Mouse (Mus musculus) testis, adult 2 months (tissue): ENCODE measurements around the gene Dgkg. TPM values are rescaled to one million over a fixed set of nuclear protein-coding genes. Genes with fewer than 3 reads are reported as not detected.

ENCODE experiments used
- H3K27ac ChIP-seq: fragments of 200-500 bp; 2 replicates; pipeline ENCODE4 v1.5.1; 2012; ENCODE audit warnings: low read depth, low read length; ENCODE audit not compliant: control insufficient read depth, insufficient read depth
- H3K27me3 ChIP-seq: fragments of 200-500 bp; 2 replicates; pipeline ENCODE4 v1.6.1; 2012; ENCODE audit warnings: mild to moderate bottlenecking, low read length, moderate library complexity; ENCODE audit not compliant: control insufficient read depth, insufficient read depth
- H3K36me3 ChIP-seq: fragments of 200-500 bp; 2 replicates; pipeline ENCODE4 v1.6.1; 2012; ENCODE audit warnings: mild to moderate bottlenecking, low read length; ENCODE audit not compliant: control insufficient read depth, insufficient read depth
- H3K4me1 ChIP-seq: fragments of 200-500 bp; 2 replicates; pipeline ENCODE4 v1.6.1; 2012; ENCODE audit warnings: low read length; ENCODE audit not compliant: control insufficient read depth, insufficient read depth
- H3K4me3 ChIP-seq: fragments of 200-500 bp; 2 replicates; pipeline ENCODE4 v1.5.1; 2012; ENCODE audit warnings: low read depth, mild to moderate bottlenecking, low read length, moderate library complexity, mixed read lengths; ENCODE audit not compliant: control insufficient read depth
- CTCF ChIP-seq: fragments of 200-500 bp; IDR thresholded peaks from 2 replicates; pipeline ENCODE4 v1.5.1; 2012; ENCODE audit warnings: low read depth, mild to moderate bottlenecking, inconsistent platforms, low read length, moderate library complexity; ENCODE audit not compliant: control insufficient read depth, insufficient read depth, insufficient replicate concordance
- POLR2A ChIP-seq: fragments of 200-500 bp; IDR thresholded peaks from 2 replicates; pipeline ENCODE4 v1.6.1; 2012; ENCODE audit warnings: low read depth, mild to moderate bottlenecking, inconsistent platforms, low read length, moderate library complexity; ENCODE audit not compliant: control insufficient read depth
- polyA plus RNA-seq: library from polyadenylated mRNA; depleted of rRNA; stranded (reverse); fragments of >200 nt; gene quantifications from 2 replicates; pipeline ENCODE4 v1.2.3, GENCODE M21; 2012; rRNA removed

Gene Dgkg
- 0.09 and 0.22 TPM in 2 replicates for polyA plus RNA-seq

DNA sequence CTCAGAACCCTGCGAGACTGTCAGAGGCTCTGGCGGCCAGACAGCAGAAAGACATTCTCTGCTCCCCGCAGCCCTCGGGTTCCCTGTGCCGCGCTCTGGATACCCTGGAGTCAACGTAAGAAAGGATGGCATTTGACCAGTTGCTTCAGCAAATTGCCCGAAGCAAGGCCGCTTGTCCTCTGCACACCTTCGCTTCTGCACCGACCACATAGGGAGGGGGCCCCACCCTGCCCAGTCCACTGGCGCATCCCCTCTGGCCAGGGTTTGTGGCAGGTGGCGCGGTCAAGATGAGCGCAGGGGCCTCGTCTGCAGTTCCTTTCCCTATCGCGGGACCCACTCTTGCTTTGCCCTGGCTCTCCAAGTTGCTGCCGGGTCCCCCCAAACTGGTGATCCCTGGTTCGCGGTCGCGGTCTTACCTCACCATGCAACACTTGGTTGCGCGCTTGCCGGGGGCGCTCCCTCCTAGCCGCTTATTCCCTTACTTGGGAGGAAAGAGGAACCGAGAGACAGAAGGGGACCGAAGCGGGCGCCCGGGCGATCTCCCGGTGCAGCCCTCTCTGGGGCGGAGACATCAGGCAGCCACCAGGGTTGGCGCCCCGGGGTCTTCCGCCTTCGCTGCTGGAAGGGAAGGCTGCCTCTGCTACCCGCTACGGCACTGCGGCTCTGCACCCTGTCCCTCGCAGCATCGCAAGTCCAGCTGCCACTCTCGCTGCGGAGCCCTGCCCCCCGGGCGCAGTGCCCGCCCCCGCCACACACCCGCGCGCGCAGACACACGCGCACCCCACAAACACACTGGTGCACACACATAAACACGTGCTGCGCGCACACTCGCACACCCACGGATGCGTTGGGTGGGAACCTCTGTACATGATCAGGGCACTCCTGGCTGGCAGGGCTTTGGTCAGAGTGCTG lies at the start of gene Dgkg:
Dgkg (minus strand) TSS at position 689 of the 912 bp plus-strand sequence.
- no peaks in the 10 kb centered on the region for H3K36me3 ChIP-seq
- TF ChIP-seq CTCF (no peak), POLR2A (no peak)
- no peaks in the 10 kb centered on the region for H3K27me3 ChIP-seq
- no peak within 1 kb of the TSS for H3K27ac ChIP-seq
- H3K4me3 ChIP-seq, result peak within 1 kb of the TSS; percentile 20; the same call in 1 of the 2 replicates
- H3K4me1 ChIP-seq, result peaks cover 2% of the 10 kb centered on the region

- no peaks in the 10 kb centered on the region for H3K27me3 ChIP-seq
- TF ChIP-seq POLR2A (no peak), CTCF (no peak)
- H3K36me3 ChIP-seq, result no peaks in the 10 kb centered on the region
- no peak overlapping the region for H3K27ac ChIP-seq
- H3K4me1 ChIP-seq, result no peaks in the 10 kb centered on the region; the same call in 1 of the 2 replicates
- H3K4me3 ChIP-seq, result no peak overlapping the region
These were observed 47.9 kb upstream of the Dgkg start for GRCm38 (mm10) chr16:22704946-22705345.

- Histone ChIP-seq H3K27me3 (no peaks in the 10 kb centered on the region), H3K36me3 (no peaks in the 10 kb centered on the region), H3K4me1 (no peaks in the 10 kb centered on the region; the same call in 1 of the 2 replicates), H3K4me3 (no peak overlapping the region), H3K27ac (no peak overlapping the region)
- TF ChIP-seq CTCF (no peak), POLR2A (no peak)
These were observed 47.1 kb upstream of the Dgkg start for GRCm38 (mm10) chr16:22704136-22704535.

- Histone ChIP-seq H3K4me3 (no peak overlapping the region), H3K4me1 (no peaks in the 10 kb centered on the region), H3K27me3 (no peaks in the 10 kb centered on the region), H3K36me3 (no peaks in the 10 kb centered on the region), H3K27ac (no peak overlapping the region)
- no peak for TF ChIP-seq CTCF
- TF ChIP-seq POLR2A, result no peak
These were observed 42.1 kb upstream of the Dgkg start for GRCm38 (mm10) chr16:22698846-22699760.

- Histone ChIP-seq H3K4me1 (no peaks in the 10 kb centered on the region), H3K4me3 (no peak overlapping the region), H3K27me3 (no peaks in the 10 kb centered on the region), H3K27ac (no peak overlapping the region), H3K36me3 (no peaks in the 10 kb centered on the region)
- TF ChIP-seq POLR2A, result no peak
These were observed 41.1 kb upstream of the Dgkg start for GRCm38 (mm10) chr16:22698101-22698500.

- Histone ChIP-seq H3K4me1 (peaks cover 6% of the 10 kb centered on the region), H3K36me3 (no peaks in the 10 kb centered on the region), H3K27ac (no peak overlapping the region), H3K27me3 (no peaks in the 10 kb centered on the region), H3K4me3 (no peak overlapping the region)
- TF ChIP-seq POLR2A (no peak), CTCF (no peak)
These were observed 32.6 kb upstream of the Dgkg start for GRCm38 (mm10) chr16:22689622-22690021.

GRCm38 (mm10) chr16:22687711-22688230 lies 30.8 kb upstream of the Dgkg start:
- peaks cover 6% of the 10 kb centered on the region for H3K4me1 ChIP-seq
- no peak overlapping the region for H3K4me3 ChIP-seq
- H3K27ac ChIP-seq, result no peak overlapping the region
- TF ChIP-seq CTCF, result no peak
- TF ChIP-seq POLR2A, result no peak
- no peaks in the 10 kb centered on the region for H3K27me3 ChIP-seq
- H3K36me3 ChIP-seq, result no peaks in the 10 kb centered on the region

GRCm38 (mm10) chr16:22683605-22684004 lies 26.6 kb upstream of the Dgkg start:
- Histone ChIP-seq H3K27me3 (no peaks in the 10 kb centered on the region), H3K36me3 (no peaks in the 10 kb centered on the region), H3K4me1 (peaks cover 6% of the 10 kb centered on the region), H3K4me3 (no peak overlapping the region), H3K27ac (no peak overlapping the region)
- no peak for TF ChIP-seq POLR2A
- no peak for TF ChIP-seq CTCF
